Mouse (Mus musculus) A20 (cell line): ENCODE measurements around the gene Slc16a6.

Source experiments
- DNase-seq: peaks from one replicate; pipeline ENCODE4 v3.0.0-alpha.2; 2011; ENCODE audit warnings: low read depth, low spot score

The Slc16a6 gene

DNA sequence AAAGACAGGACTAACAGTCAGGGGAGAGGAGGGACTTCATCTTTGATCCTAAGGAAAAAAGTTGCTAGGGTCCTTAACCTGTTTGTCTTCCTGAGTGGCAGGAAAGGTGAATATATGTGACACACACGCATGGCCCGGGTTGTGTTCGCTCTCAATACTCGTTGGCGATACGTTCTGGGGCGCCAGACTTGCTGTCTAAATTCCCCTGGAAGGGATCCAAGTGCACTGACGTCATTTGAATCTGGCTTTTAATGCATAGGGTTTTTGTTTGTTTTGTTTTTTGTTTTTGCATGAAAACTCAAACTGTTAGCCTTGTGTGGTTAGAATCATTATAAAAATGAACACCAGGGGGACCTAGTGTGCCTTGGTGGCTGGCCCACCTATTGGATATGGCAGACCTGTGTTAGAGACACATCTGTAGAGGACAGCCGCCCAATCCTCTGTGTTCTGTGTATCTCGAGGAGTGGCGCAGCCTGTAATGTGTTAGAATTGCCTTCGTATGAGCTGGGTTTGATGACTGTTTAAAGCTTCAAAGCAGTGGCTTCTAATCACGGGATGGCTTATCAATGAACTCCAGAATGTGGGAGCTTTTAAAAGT lies 27.9 kb downstream of the Slc16a6 start:
- peak; percentile 74 for DNase-seq

DNA sequence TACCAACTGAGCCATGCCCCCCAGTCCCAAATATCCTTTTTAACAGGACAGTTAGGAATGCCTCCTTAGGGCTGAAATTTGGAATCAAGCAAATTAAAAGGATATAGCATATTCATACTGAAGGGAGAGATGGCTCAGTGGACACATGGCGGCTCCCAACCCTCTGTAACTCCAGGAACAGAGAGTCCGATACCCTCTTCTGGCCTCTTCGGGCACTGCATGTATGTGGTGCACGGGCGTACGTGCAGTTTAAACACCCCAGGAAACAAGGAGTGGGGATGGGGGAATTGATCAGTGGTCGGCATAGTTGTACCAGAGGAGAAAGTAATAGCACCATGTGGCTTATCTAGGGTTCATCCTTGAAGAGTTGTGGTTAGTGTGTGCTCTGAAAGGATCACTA lies 28.8 kb downstream of the Slc16a6 start:
- peak; percentile 49 for DNase-seq

- peak; percentile 34 for DNase-seq
Measured at GRCm38 (mm10) chr11:109443468-109444263, 29.7 kb downstream of the Slc16a6 start.

GRCm38 (mm10) chr11:109442166-109442730 lies 31.1 kb downstream of the Slc16a6 start:
- no peak for DNase-seq

DNA sequence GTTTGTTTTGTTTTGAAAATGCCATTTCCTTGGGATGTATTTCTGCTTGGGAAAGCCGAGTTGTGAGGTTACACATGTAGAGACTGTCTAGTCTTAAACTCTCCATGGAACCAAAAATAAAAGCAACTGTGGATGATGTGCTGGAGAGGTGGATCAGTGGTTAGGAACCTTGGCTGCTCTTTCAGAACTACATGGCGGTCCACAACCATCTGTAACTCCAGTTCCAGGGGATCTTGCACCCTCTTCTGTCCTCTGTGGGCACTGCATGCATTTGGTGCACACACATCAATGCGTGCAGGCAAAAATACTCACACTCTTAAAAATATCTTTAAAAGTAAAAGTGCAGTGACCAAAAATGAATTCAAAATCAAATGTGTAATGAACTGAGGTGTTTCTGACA lies 32.3 kb downstream of the Slc16a6 start:
- DNase-seq = peak; percentile 86

GRCm38 (mm10) chr11:109440641-109441040 lies 32.8 kb downstream of the Slc16a6 start:
- peak; percentile 70 for DNase-seq

DNA sequence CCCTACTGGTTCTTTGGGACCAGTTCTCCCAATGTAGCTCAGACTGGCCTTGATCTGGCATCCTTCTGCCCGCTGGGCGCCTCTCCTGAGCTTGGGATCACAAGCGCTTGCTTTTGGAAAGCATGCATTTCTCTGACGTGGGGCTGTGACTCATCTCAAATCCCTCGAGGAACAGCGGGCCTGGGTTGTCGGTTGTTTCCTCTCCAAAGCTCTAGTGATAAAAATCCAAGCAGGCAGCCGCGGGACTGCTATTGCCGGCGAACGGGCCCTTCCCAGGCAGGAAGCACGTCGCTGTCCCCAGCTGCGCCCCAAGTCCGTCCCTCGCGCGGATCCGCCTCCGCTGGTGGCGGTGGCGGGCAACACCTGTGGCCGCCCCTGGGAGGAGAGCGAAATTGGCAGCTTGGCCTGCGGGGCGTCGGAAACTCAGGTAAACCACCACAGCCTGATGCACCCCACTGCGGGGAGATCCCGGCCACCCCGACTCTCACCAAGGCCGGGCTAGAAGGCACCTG lies 33.5 kb downstream of the Slc16a6 start:
- peak; percentile 95 for DNase-seq

DNA sequence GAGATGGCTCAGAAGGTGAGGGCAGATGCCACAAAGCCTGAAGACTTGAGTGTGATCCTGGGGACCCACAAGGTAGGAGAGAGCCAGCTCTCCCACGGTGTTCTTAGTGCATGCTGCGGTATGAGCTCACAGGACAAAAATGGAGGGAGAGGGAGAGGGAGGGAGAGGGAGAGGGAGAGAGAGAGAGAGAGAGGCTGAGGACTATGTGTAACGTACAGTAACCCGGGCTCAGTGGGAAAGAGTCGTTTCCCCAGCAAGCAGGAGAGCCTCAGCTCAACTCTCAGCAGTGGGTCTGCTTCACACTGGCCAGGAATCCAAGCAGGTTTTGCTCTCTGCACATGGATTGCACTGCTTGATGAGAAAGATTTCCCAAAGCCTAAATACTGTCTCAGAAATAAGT lies 34.2 kb downstream of the Slc16a6 start:
- DNase-seq = no peak

DNA sequence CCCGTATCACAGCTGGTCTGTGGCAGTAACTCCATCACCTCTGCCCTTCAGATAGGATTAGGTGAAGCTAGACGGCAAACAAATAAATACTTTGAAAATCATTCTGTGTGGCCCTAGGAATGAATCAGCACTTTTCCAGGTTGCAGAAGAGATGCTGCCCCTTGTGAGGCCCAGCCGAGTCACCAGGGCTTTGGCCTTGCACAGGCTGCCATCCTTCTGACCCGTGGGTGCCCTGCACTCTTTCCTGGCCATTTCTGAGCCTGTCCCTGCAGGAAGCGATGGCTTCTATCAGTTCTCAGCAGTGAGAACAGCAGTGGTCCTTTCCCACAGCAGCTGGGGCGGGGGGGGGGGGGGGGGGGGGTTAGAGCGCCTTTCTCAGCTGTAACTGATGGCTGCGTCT lies 36.5 kb downstream of the Slc16a6 start:
- no peak for DNase-seq

- DNase-seq = no peak
Measured at GRCm38 (mm10) chr11:109434233-109434798, 39.1 kb downstream of the Slc16a6 start.

GRCm38 (mm10) chr11:109427353-109427752 lies 46.0 kb downstream of the Slc16a6 start:
- DNase-seq = peak; percentile 51

- no peak for DNase-seq
Measured at GRCm38 (mm10) chr11:109426272-109426586, 47.2 kb downstream of the Slc16a6 start.

DNA sequence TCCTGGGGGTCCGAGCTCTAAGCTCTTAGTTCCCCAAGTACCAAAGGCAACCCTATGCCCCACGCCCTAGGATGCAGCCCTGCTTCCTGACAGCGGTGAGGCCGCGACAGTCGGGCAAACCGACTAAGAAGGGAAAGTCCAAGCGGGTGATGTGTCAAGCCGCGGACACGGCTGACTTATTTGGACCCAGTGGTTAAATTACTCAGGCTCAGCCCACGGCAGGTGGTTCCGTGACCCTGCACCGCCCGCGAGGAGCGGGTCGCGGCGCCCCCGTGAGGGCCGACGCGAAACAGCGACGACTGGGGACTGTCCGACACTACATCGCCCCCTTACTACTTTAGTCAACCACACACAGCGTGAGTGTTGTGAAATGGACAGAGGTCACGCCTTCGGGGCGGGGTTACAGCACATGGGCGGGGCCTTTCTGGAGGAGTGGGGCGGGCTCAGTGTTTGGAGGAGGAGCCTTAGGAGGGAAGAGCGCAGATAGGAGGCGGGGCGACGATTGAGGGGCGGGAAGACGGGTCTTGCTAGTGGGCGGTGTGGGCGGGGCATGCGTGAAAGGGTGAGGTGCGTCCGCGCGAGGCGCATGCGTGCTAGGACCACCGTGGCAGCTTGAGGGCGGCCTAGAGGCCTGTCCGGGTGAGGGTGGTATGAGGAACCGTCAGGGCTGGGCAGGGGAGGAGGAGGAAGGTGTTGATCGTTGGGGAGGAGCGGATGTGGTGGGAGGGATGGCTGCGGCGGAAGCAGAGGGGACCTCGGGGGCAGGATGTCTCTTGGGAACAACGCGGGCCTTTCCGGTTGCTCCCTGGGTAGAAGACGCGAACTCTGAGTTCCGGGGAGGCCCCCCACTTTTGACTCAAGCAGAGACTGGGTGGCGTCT lies 47.8 kb downstream of the Slc16a6 start, which contains the start of gene Amz2:
Gene Amz2 (plus strand): TSS at position 555 of the 880 bp plus-strand sequence.
- DNase-seq = peak; percentile 100

GRCm38 (mm10) chr11:109423294-109423693 lies 50.1 kb downstream of the Slc16a6 start:
- DNase-seq = no peak

DNA sequence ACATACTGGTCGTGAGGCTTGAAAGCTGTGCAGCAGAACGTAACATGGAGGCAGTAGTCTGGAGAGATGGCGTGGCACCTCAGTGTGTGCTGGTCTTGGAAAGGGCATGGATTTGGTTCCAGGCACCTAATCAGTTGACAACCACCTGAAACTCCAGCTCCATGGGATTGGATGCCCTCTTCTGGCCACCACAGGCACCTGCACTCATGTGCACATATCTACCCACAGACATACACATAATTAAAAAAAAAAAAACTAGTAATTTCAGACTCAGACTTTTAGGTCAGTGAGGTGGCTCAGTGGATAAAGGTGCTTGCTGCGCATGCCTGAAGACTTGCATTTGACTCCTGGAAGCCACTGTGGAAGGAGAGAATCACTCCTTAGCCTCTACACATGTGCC lies 51.1 kb downstream of the Slc16a6 start:
- no peak for DNase-seq

GRCm38 (mm10) chr11:109421205-109421604 lies 52.2 kb downstream of the Slc16a6 start:
- peak; percentile 84 for DNase-seq

DNA sequence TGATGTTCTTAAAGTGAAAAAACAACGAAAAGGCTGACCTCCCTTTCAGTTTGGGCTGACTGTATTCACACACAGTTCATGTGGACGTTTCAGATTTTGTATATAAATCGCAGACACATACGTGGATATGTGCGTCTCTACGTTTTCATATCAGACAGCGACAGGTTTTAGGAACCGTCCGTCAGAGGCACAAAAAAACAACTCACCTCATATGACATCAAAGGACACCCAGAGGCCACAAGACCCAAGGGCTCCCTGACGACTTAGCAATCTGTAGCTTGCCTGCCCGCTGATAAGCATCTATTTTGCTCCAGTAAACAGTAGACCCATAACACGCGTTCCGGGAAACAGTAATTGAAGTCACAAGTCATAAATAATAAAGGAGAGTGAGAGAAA lies 52.8 kb downstream of the Slc16a6 start:
- DNase-seq = peak; percentile 91

DNA sequence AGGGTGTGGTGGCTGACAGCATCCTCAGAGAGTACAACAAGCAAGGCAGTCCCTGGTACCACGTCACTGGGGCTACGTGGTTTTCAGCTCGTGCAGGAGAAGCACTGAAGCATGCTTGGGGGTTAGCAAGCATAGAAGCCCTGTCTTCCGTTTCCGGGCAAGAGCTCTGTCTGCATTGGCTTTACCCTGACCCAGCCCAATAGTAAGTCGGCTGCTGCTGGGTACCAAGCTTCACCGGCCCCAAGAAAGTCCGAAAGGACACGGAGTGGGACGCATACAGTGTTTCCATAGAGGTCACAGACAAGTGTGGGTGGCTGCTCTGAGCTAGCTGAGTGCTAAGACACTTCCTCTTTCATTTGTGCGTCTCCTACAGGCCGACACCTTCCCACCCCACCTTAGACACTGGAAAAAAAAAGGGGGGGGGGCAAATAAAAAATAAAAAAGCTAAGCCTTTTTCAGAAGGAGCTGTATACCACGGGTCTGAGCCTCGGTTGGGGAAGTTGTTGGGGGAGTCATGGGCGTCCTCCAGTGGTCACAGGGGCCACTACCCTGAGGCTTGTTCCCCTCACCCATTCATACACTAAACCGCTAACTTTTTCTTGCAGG lies 53.3 kb downstream of the Slc16a6 start:
- peak; percentile 97 for DNase-seq

DNA sequence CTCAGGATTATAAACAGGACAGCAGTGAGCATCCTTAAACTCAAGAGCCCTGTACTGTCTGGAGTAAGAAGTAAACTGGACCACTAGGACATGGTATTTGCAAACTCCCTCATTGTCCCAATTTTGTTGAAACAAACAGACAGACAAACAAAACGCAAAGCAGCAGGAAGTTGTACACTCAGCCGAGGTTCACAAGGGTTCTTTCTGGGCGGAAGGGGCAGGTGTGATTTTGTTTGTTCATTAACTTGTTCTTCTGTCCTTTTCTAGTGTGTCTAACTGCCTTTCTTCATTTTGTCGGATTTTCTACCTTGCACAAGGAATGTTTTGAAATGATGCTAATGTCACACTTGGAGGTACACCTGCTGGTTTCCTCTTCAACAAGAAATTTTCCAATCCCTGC lies 53.9 kb downstream of the Slc16a6 start:
- DNase-seq = peak; percentile 76

DNA sequence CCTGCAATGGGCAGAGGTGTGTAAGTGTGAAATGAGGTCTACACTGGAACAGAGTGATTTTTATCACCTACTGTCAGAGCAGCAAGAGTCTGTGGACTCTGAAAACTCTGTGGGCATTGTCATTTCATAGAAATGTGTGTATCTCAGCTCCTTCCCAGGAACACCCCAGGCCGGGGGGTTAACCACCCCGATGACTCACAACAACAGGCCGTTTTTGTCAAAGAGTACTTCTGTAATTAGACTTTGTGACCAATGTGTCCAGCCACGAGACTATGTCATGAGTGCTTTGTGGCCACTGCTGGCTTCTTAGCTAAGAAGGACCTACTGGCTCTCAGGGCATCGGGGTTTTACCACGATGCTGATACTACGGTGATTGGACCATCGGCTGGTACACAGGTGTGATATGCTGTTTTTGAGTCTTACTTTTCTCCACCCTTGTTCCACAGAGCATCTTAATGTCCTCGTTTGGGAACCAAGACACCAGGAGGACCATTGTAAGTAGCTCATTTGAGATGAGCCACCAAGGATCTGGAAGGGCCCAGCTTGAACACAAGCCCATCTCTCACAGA lies 55.8 kb downstream of the Slc16a6 start:
- peak; percentile 53 for DNase-seq
